Mouse (Mus musculus) CH12.LX (cell line): ENCODE measurements around the gene Arhgef6. TPM values are rescaled to one million over a fixed set of nuclear protein-coding genes. Genes with fewer than 3 reads are reported as not detected.

Experiments
- DNase-seq: peaks from one replicate; pipeline ENCODE4 v3.0.0-alpha.2; 2013; ENCODE audit errors: extremely low read depth
- H3K27ac ChIP-seq: 2 replicates; pipeline ENCODE4 v1.5.1; 2012; ENCODE audit warnings: low read depth, mild to moderate bottlenecking, control low read depth, moderate library complexity; ENCODE audit not compliant: insufficient read depth
- H3K27me3 ChIP-seq: replicated peaks from 2 replicates; pipeline ENCODE3; 2012; ENCODE audit warnings: inconsistent platforms
- H3K36me3 ChIP-seq, 2 experiments: replicated peaks in 1 of 2; 2 replicates each; pipeline versions ENCODE3 to v1.6.1; 2012; ENCODE audit warnings: inconsistent platforms in 1 of 2, low read length in 1 of 2, mild to moderate bottlenecking in 1 of 2, mixed read lengths in 1 of 2, moderate library complexity in 1 of 2; ENCODE audit not compliant: control insufficient read depth in 1 of 2, insufficient read depth in 1 of 2
- H3K4me1 ChIP-seq, 2 experiments: 2 replicates each; pipeline ENCODE4 v1.6.1; 2012; ENCODE audit warnings: inconsistent platforms in 1 of 2, moderate library complexity in 1 of 2; ENCODE audit not compliant: insufficient read depth in 2 of 2, control insufficient read depth in 1 of 2
- H3K4me2 ChIP-seq: 2 replicates; pipeline ENCODE4 v1.6.1; 2012; ENCODE audit warnings: low read depth, mild to moderate bottlenecking, control low read depth; ENCODE audit not compliant: poor library complexity, insufficient read depth, severe bottlenecking
- H3K4me3 ChIP-seq, 3 experiments: fragments of 150-350 bp in 1 of 3; sonication (generic) in 1 of 3; replicated peaks in 1 of 3; 2 replicates each; pipeline versions ENCODE3 to v1.5.1; 2011 to 2012; ENCODE audit warnings: low read depth in 2 of 3, low read length in 2 of 3, mild to moderate bottlenecking in 2 of 3, moderate library complexity in 2 of 3, control low read depth in 1 of 3, improper control_type of control experiment in 1 of 3, inconsistent platforms in 1 of 3, mixed read lengths in 1 of 3; ENCODE audit not compliant: poor library complexity in 1 of 3
- H3K79me2 ChIP-seq: replicated peaks from 2 replicates; pipeline ENCODE4 v1.6.1; 2012; ENCODE audit warnings: mild to moderate bottlenecking, moderate library complexity; ENCODE audit not compliant: control insufficient read depth, poor library complexity, insufficient read depth, severe bottlenecking; ENCODE audit errors: extremely low read depth
- H3K9ac ChIP-seq: 2 replicates; pipeline ENCODE4 v1.6.1; 2012; ENCODE audit warnings: low read depth, mild to moderate bottlenecking, control low read depth, moderate library complexity; ENCODE audit not compliant: insufficient read depth
- H3K9me3 ChIP-seq: replicated peaks from 2 replicates; pipeline ENCODE3; 2012; ENCODE audit warnings: low read length, inconsistent platforms, mixed read lengths
- CTCF ChIP-seq, 2 experiments: IDR thresholded peaks in 1 of 2; conservative IDR thresholded peaks in 1 of 2; 2 replicates each; pipeline ENCODE4 v1.5.1; 2011 to 2012; ENCODE audit warnings: low read depth in 2 of 2, low read length in 2 of 2, improper control_type of control experiment in 1 of 2, inconsistent platforms in 1 of 2, mild to moderate bottlenecking in 1 of 2, moderate library complexity in 1 of 2
- E2F4 ChIP-seq: IDR thresholded peaks from 2 replicates; pipeline ENCODE4 v1.6.1; 2011; ENCODE audit warnings: low read depth, low read length, improper control_type of control experiment; ENCODE audit not compliant: insufficient replicate concordance
- EP300 ChIP-seq: IDR thresholded peaks from 2 replicates; pipeline ENCODE4 v1.6.1; 2011; ENCODE audit warnings: low read length, improper control_type of control experiment
- ETS1 ChIP-seq: conservative IDR thresholded peaks from 2 replicates; pipeline ENCODE4 v1.6.1; 2012; ENCODE audit warnings: low read depth, mild to moderate bottlenecking, inconsistent platforms, low read length, improper control_type of control experiment, moderate library complexity
- GABPA ChIP-seq: IDR thresholded peaks from 2 replicates; pipeline ENCODE4 v1.6.1; 2012; ENCODE audit warnings: low read depth, low read length, improper control_type of control experiment, inconsistent platforms; ENCODE audit not compliant: insufficient replicate concordance
- IRF4 ChIP-seq: IDR thresholded peaks from 2 replicates; pipeline ENCODE4 v1.6.1; 2014; ENCODE audit warnings: low read depth, mild to moderate bottlenecking, inconsistent platforms, low read length, improper control_type of control experiment
- JUN ChIP-seq: IDR thresholded peaks from 2 replicates; pipeline ENCODE4 v1.6.1; 2011; ENCODE audit warnings: low read depth, mild to moderate bottlenecking, low read length, improper control_type of control experiment, moderate library complexity; ENCODE audit not compliant: insufficient read depth
- KAT2A ChIP-seq: IDR thresholded peaks from 2 replicates; pipeline ENCODE4 v1.6.1; 2012; ENCODE audit warnings: low read length, improper control_type of control experiment, inconsistent platforms; ENCODE audit not compliant: insufficient replicate concordance
- MAFK ChIP-seq: IDR thresholded peaks from 2 replicates; pipeline ENCODE4 v1.6.1; 2011; ENCODE audit warnings: low read length, improper control_type of control experiment; ENCODE audit not compliant: insufficient replicate concordance
- MAX ChIP-seq: IDR thresholded peaks from 2 replicates; pipeline ENCODE4 v1.6.1; 2011; ENCODE audit warnings: low read length, improper control_type of control experiment
- MAZ ChIP-seq: IDR thresholded peaks from 2 replicates; pipeline ENCODE4 v1.6.1; 2012; ENCODE audit warnings: low read depth, mild to moderate bottlenecking, inconsistent platforms, low read length, improper control_type of control experiment, moderate library complexity
- MEF2A ChIP-seq: IDR thresholded peaks from 2 replicates; pipeline ENCODE4 v1.6.1; 2014; ENCODE audit warnings: low read depth, mild to moderate bottlenecking, inconsistent platforms, low read length, improper control_type of control experiment, borderline replicate concordance
- NELFE ChIP-seq: IDR thresholded peaks from 2 replicates; pipeline ENCODE4 v1.6.1; 2011; ENCODE audit warnings: low read depth, low read length, improper control_type of control experiment
- NRF1 ChIP-seq: IDR thresholded peaks from 2 replicates; pipeline ENCODE4 v1.6.1; 2014; ENCODE audit warnings: low read depth, mild to moderate bottlenecking, inconsistent platforms, low read length, improper control_type of control experiment, moderate library complexity
- PAX5 ChIP-seq: IDR thresholded peaks from 2 replicates; pipeline ENCODE4 v1.6.1; 2012; ENCODE audit warnings: low read length, inconsistent platforms, mixed read lengths
- POLR2A ChIP-seq: IDR thresholded peaks from 2 replicates; pipeline ENCODE4 v1.6.1; 2011; ENCODE audit warnings: low read depth, mild to moderate bottlenecking, improper control_type of control experiment, low read length
- POLR2AphosphoS2 ChIP-seq: IDR thresholded peaks from 2 replicates; pipeline ENCODE4 v1.6.1; 2011; ENCODE audit warnings: low read depth, low read length, improper control_type of control experiment
- RAD21 ChIP-seq: IDR thresholded peaks from 2 replicates; pipeline ENCODE4 v1.6.1; 2011; ENCODE audit warnings: low read depth, mild to moderate bottlenecking, low read length, improper control_type of control experiment, moderate library complexity
- SIN3A ChIP-seq: IDR thresholded peaks from 2 replicates; pipeline ENCODE4 v1.6.1; 2012; ENCODE audit warnings: low read length, improper control_type of control experiment, inconsistent platforms
- TBP ChIP-seq: conservative IDR thresholded peaks from 2 replicates; pipeline ENCODE4 v1.6.1; 2011; ENCODE audit warnings: low read depth, low read length, improper control_type of control experiment
- TCF12 ChIP-seq: IDR thresholded peaks from 2 replicates; pipeline ENCODE4 v1.6.1; 2014; ENCODE audit warnings: low read depth, mild to moderate bottlenecking, inconsistent platforms, low read length, improper control_type of control experiment
- UBTF ChIP-seq: IDR thresholded peaks from 2 replicates; pipeline ENCODE4 v1.6.1; 2012; ENCODE audit warnings: low read depth, mild to moderate bottlenecking, inconsistent platforms, low read length, improper control_type of control experiment, moderate library complexity
- USF1 ChIP-seq: IDR thresholded peaks from 2 replicates; pipeline ENCODE4 v1.6.1; 2014; ENCODE audit warnings: low read depth, mild to moderate bottlenecking, inconsistent platforms, low read length, improper control_type of control experiment
- USF2 ChIP-seq: conservative IDR thresholded peaks from 2 replicates; pipeline ENCODE4 v1.6.1; 2011; ENCODE audit warnings: low read depth, low read length, improper control_type of control experiment
- ZC3H11A ChIP-seq: IDR thresholded peaks from 2 replicates; pipeline ENCODE4 v1.6.1; 2012; ENCODE audit warnings: low read depth, mild to moderate bottlenecking, inconsistent platforms, low read length, improper control_type of control experiment
- ZKSCAN1 ChIP-seq: IDR thresholded peaks from 2 replicates; pipeline ENCODE4 v1.6.1; 2012; ENCODE audit warnings: low read depth, inconsistent platforms, low read length, improper control_type of control experiment, borderline replicate concordance
- dilution Hi-C: fragments of 300-500 bp; cut with MboI; formaldehyde crosslinking; loops from 2 replicates; pipeline ENCODE4 v1.14.3; 2020; ENCODE audit warnings: low sequenced_read_pairs; ENCODE audit not compliant: extremely low pct_unique_long_range_greater_than_20kb, extremely low pct_ligation_motif_present
- in situ Hi-C: fragments of 300-500 bp; cut with MboI; formaldehyde crosslinking; loops from 3 replicates; pipeline ENCODE4 v1.14.3; 2019; ENCODE audit warnings: low sequenced_read_pairs, low pct_ligation_motif_present, low pct_unique_long_range_greater_than_20kb, mixed read lengths
- polyA plus RNA-seq: library from polyadenylated mRNA; unstranded; fragments of >175 nt; gene quantifications from 2 replicates; pipeline ENCODE4 v1.2.1, GENCODE M21; 2012; ENCODE audit warnings: low read depth; ENCODE audit not compliant: insufficient read length
- total RNA-seq, 2 experiments: library from RNA; depleted of rRNA; stranded (reverse); fragments of 300-350 nt in 1 of 2; fragments of >200 nt in 1 of 2; gene quantifications; 2 replicates each; pipeline ENCODE4 v1.2.3; 2012 to 2014

Arhgef6 gene
- total and polyA plus RNA-seq, 3 experiments = 69.8 to 206 (median 162) TPM

- dilution Hi-C loops = no loop called here
- H3K4me1 ChIP-seq = peaks cover 2 to 15% of the 10 kb centered on the region in 2 experiments; a peak in 2 of 4 replicates
- no peak overlapping the region for H3K4me2 ChIP-seq
- TF ChIP-seq PAX5 = no peak
- TF ChIP-seq MAFK = no peak
- no peak for TF ChIP-seq MAX
- no peak for TF ChIP-seq MAZ
- TF ChIP-seq JUN = no peak
- no peak for TF ChIP-seq IRF4
- TF ChIP-seq SIN3A = no peak
- no peak for TF ChIP-seq USF1
- TF ChIP-seq POLR2AphosphoS2 = no peak
- no peak for TF ChIP-seq POLR2A
- TF ChIP-seq GABPA = no peak
- TF ChIP-seq RAD21 = no peak
- no peak for TF ChIP-seq UBTF
- no peak for TF ChIP-seq CTCF (conservative IDR thresholded peaks at IDR 0.05 in 1 of 2, IDR thresholded peaks at IDR 0.05 in 1 of 2; ENCODE audit: low read depth in 2 of 2, low read length in 2 of 2)
- no peak for TF ChIP-seq TCF12
- no peak for TF ChIP-seq NRF1
- TF ChIP-seq E2F4 = no peak
- TF ChIP-seq ZKSCAN1 = no peak
- TF ChIP-seq, all 38 proteins: peak for 0
- in situ Hi-C loops = no loop called here
- Histone ChIP-seq H3K27me3 (no peaks in the 10 kb centered on the region), H3K27ac (no peak overlapping the region), H3K36me3 (peaks cover 17 to 28% of the 10 kb centered on the region in 2 experiments), H3K79me2 (peaks cover 25% of the 10 kb centered on the region), H3K9me3 (no peaks in the 10 kb centered on the region), H3K9ac (no peak overlapping the region), H3K4me3 (no peak overlapping the region)
- DNase-seq = no peak
These were observed 11.9 kb downstream of the Arhgef6 start for GRCm38 (mm10) chrX:57326487-57327221.

- no peaks in the 10 kb centered on the region for H3K9me3 ChIP-seq
- H3K27ac ChIP-seq = no peak overlapping the region
- no peak for DNase-seq
- peaks cover 17 to 28% of the 10 kb centered on the region in 2 experiments for H3K36me3 ChIP-seq
- no peak overlapping the region for H3K4me3 ChIP-seq
- no peak overlapping the region for H3K4me2 ChIP-seq
- dilution Hi-C loops (no loop called here), in situ Hi-C loops (no loop called here)
- peaks cover 2 to 15% of the 10 kb centered on the region in 2 experiments; a peak in 2 of 4 replicates for H3K4me1 ChIP-seq
- H3K27me3 ChIP-seq = no peaks in the 10 kb centered on the region
- TF ChIP-seq MEF2A = no peak
- TF ChIP-seq USF2 = no peak
- no peak for TF ChIP-seq CTCF (conservative IDR thresholded peaks at IDR 0.05 in 1 of 2, IDR thresholded peaks at IDR 0.05 in 1 of 2; ENCODE audit: low read depth in 2 of 2, low read length in 2 of 2)
- no peak for TF ChIP-seq POLR2A
- no peak for TF ChIP-seq USF1
- no peak for TF ChIP-seq EP300
- no peak for TF ChIP-seq UBTF
- TF ChIP-seq TBP = no peak
- no peak for TF ChIP-seq POLR2AphosphoS2
- no peak for TF ChIP-seq RAD21
- no peak for TF ChIP-seq JUN
- TF ChIP-seq ETS1 = no peak
- no peak for TF ChIP-seq ZKSCAN1
- no peak for TF ChIP-seq ZC3H11A
- no peak for TF ChIP-seq KAT2A
- no peak for TF ChIP-seq NELFE
- peaks cover 25% of the 10 kb centered on the region for H3K79me2 ChIP-seq
- H3K9ac ChIP-seq = no peak overlapping the region
These were observed 12.6 kb downstream of the Arhgef6 start for GRCm38 (mm10) chrX:57325861-57326461.
